Mouse (Mus musculus) liver, embryonic 14.5 days (tissue): Measurements from ENCODE around the gene Slc37a1.
A peak's percentile ranks its signal among the peaks of the same experiment; 100 is the strongest.

ENCODE experiments used
- CTCF ChIP-seq: IDR thresholded peaks from 2 replicates; pipeline ENCODE4 v1.5.1; 2016; ENCODE audit warnings: antibody characterized with exemption, low read depth, control low read depth
- EP300 ChIP-seq: IDR thresholded peaks from 2 replicates; pipeline ENCODE4 v1.6.1; 2016; ENCODE audit warnings: antibody characterized with exemption, low read depth

DNA sequence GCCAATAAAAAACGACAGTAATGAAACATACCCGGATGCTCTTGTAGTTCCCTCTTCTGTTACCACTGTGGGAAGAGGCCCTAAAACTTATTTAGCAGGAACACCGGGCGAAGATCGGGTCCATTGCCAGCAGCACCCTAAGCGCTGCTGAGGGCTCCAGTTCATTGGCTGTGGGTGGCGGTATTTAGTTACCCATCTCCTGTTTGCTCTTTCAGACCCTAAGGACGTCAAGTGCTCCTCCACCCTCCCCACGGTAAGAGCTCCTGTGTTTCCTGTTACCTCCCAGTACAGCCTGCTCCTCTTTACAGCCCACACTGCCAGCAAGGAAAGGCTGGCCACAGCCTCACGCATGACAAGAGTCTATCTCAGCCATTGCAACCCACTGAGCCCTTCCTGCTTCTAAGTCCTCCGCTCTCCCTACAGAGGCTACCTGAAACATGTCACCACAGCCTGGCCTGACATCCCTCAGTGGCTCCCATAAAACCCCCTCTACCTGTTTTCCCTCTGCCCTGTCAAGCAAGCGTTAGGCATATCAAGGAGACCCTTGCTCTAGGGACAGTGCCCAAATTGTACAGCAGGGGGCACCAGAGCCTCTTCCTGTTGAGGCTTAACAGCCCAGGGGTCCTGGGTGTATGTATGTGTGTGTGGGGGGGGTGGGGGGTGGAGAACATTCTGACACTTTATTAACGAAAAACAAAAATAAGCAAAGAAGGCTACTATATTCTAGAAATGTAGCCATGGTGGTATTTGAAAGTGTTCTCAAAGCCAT is 39.0 kb downstream of the Slc37a1 start:
- TF ChIP-seq CTCF: peak; percentile 71
- TF ChIP-seq EP300: no peak
